Mouse (Mus musculus) MEL (cell line): ENCODE measurements around the gene Haus6.
"Not testable (repeated sequence)": the region's sequence is repeated elsewhere in the genome, so short reads cannot be mapped to it uniquely, and the experiment has no call there.

Experiments used
- CTCF ChIP-seq, 3 experiments: IDR thresholded peaks in 2 of 3; conservative IDR thresholded peaks in 1 of 3; 2 replicates each; pipeline ENCODE4 v1.5.1; 2011 to 2012; ENCODE audit warnings: low read length in 3 of 3, low read depth in 2 of 3, mild to moderate bottlenecking in 2 of 3, improper control_type of control experiment in 1 of 3, inconsistent platforms in 1 of 3, mixed read lengths in 1 of 3, moderate library complexity in 1 of 3; ENCODE audit not compliant: control insufficient read depth in 1 of 3, insufficient read depth in 1 of 3, poor library complexity in 1 of 3, severe bottlenecking in 1 of 3
- EP300 ChIP-seq, 2 experiments: IDR thresholded peaks; 2 replicates each; pipeline ENCODE4 v1.6.1; 2011; ENCODE audit warnings: improper control_type of control experiment in 2 of 2, low read length in 2 of 2, low read depth in 1 of 2, mild to moderate bottlenecking in 1 of 2
- GABPA ChIP-seq: IDR thresholded peaks from 2 replicates; pipeline ENCODE4 v1.6.1; 2012; ENCODE audit warnings: low read depth, mild to moderate bottlenecking, inconsistent platforms, low read length, improper control_type of control experiment, moderate library complexity
- MAFK ChIP-seq: IDR thresholded peaks from 2 replicates; pipeline ENCODE4 v1.6.1; 2011; ENCODE audit warnings: low read depth, mild to moderate bottlenecking, low read length, improper control_type of control experiment, borderline replicate concordance
- POLR2A ChIP-seq, 2 experiments: IDR thresholded peaks; 2 replicates each; pipeline ENCODE4 v1.6.1; 2011 to 2012; ENCODE audit warnings: low read length in 2 of 2, mild to moderate bottlenecking in 2 of 2, control low read depth in 1 of 2, improper control_type of control experiment in 1 of 2, low read depth in 1 of 2, moderate library complexity in 1 of 2; ENCODE audit not compliant: control insufficient read depth in 1 of 2, insufficient read depth in 1 of 2, poor library complexity in 1 of 2
- SIN3A ChIP-seq: IDR thresholded peaks from 2 replicates; pipeline ENCODE4 v1.6.1; 2012; ENCODE audit warnings: low read length, improper control_type of control experiment, inconsistent platforms
- SMC3 ChIP-seq: IDR thresholded peaks from 2 replicates; pipeline ENCODE4 v1.6.1; 2011; ENCODE audit warnings: low read depth, low read length, improper control_type of control experiment
- ZNF384 ChIP-seq: IDR thresholded peaks from 2 replicates; pipeline ENCODE4 v1.6.1; 2012; ENCODE audit warnings: low read depth, mild to moderate bottlenecking, inconsistent platforms, low read length, improper control_type of control experiment

GRCm38 (mm10) chr4:86656410-86656809 lies 44.6 kb upstream of the Haus6 start:
- TF ChIP-seq POLR2A (IDR thresholded peaks at IDR 0.05; ENCODE audit: control insufficient read depth in 1 of 2, insufficient read depth in 1 of 2, low read depth in 1 of 2, low read length in 2 of 2, poor library complexity in 1 of 2); CTCF (IDR thresholded peaks at IDR 0.05 in 2 of 3, conservative IDR thresholded peaks at IDR 0.05 in 1 of 3; ENCODE audit: control insufficient read depth in 1 of 3, insufficient read depth in 1 of 3, low read depth in 2 of 3, low read length in 3 of 3, poor library complexity in 1 of 3, severe bottlenecking in 1 of 3); GABPA; SIN3A; MAFK; EP300 (IDR thresholded peaks at IDR 0.05; ENCODE audit: low read depth in 1 of 2, low read length in 2 of 2); SMC3; ZNF384: not testable (repeated sequence)
